ENCODE assay signal across 29 mouse cellular contexts in the genomic region with DNA sequence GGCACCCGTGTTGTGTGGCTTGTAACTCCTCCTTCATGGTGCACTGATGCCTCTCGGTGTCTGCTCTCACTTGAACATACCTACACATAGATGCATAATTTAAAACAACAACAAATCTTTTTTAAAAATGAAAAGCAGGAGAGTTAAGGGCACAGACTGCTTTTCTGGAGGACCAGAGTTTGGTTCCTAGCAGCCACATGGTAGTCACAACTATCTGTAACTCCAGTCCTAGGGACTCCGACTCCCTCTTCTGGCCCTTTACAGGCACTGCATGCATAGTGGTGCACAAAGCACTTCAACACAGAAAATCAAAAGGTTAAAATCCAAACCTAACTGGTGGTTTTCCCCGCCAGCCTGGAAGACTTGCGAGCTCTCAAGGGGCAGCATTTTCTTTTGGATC. TPM values are rescaled to one million over a fixed set of nuclear protein-coding genes. Genes with fewer than 3 reads are reported as not detected.
DNase-seq lines count a peak whose midpoint lies in the region; ATAC-seq and TF ChIP-seq lines count a peak whose summit lies in the region.
"Had no signal": no experiment of that assay in that cellular context is flagged by ENCODE, and none has a peak within 500 bp of the region (broad histone marks: within the 10 kb centered on the region; RNA-seq: fewer than 3 reads in every experiment).

No protein-coding gene starts in this region.

- H3K4me2 ChIP-seq in CH12.LX (ENCODE audit: insufficient read depth, low read depth, poor library complexity, severe bottlenecking), result no peak overlapping the region
- H3K4me2 ChIP-seq: forebrain, embryonic 12.5 days; heart, embryonic 12.5 days; hindbrain, embryonic 15.5 days; limb, embryonic 13.5 days; lung, embryonic 14.5 days; neural tube, embryonic 13.5 days had no signal

- H3K27me3 ChIP-seq in heart, adult 2 months (ENCODE audit: control insufficient read depth, insufficient read depth, low read length), result no peaks in the 10 kb centered on the region
- H3K27me3 ChIP-seq in CH12.LX (replicated peaks), result no peaks in the 10 kb centered on the region
- H3K27me3 ChIP-seq: forebrain, embryonic 12.5 days; heart, embryonic 12.5 days; hindbrain, embryonic 15.5 days; limb, embryonic 13.5 days; neural tube, embryonic 13.5 days had no signal

- no peaks in the 10 kb centered on the region for H3K4me1 ChIP-seq in heart, adult 2 months (ENCODE audit: control insufficient read depth, insufficient read depth, low read length)
- H3K4me1 ChIP-seq in CH12.LX (ENCODE audit: control insufficient read depth in 1 of 2, insufficient read depth in 2 of 2) (peaks cover 3 to 17% of the 10 kb centered on the region in 2 experiments; a peak in 3 of 4 replicates), ES-E14 (ENCODE audit: control insufficient read depth in 2 of 2, insufficient read depth in 2 of 2, low read length in 2 of 2, poor library complexity in 1 of 2) (peaks cover 0 to 2% of the 10 kb centered on the region in 2 experiments; a peak in 1 of 4 replicates)

- in situ Hi-C loops in CH12.LX (cut with MboI; ENCODE audit: low pct_ligation_motif_present, low pct_unique_long_range_greater_than_20kb, low sequenced_read_pairs), result no loop called here
- in situ Hi-C loops in ES-E14 (cut with MboI; ENCODE audit: low sequenced_read_pairs in 2 of 2, unreplicated experiment in 2 of 2), result no loop called here

- no peaks in the 10 kb centered on the region for H3K79me2 ChIP-seq in heart, adult 2 months (replicated peaks; ENCODE audit: control insufficient read depth, insufficient read depth, low read length)
- H3K79me2 ChIP-seq in CH12.LX (replicated peaks; ENCODE audit: control insufficient read depth, extremely low read depth, insufficient read depth, poor library complexity, severe bottlenecking), result peaks cover 17% of the 10 kb centered on the region

- DNase-seq in heart, adult 2 months, result no peak
- DNase-seq in heart, postnatal 36 days, result no peak
- DNase-seq in left cerebral cortex, adult 2 months (ENCODE audit: extremely low spot score in 1 of 2, low spot score in 2 of 2), result no peak
- DNase-seq in left cerebral cortex, adult 8-10 months (ENCODE audit: low spot score in 2 of 2), result no peak
- no peak for DNase-seq in CH12.LX (ENCODE audit: extremely low read depth)
- no peak for DNase-seq in ES-E14 (ENCODE audit: low read depth, low spot score)
- DNase-seq in right cerebral cortex, postnatal 36 days (ENCODE audit: low spot score in 2 of 2), result no peak
- DNase-seq: cerebellum, adult 8-10 months; kidney, adult 18-20 months; kidney, postnatal 36 days; lung, embryonic 14.5 days; lung, postnatal 4 days; right cerebral cortex, adult 18-20 months; thymus, postnatal 14 days had no signal

- dilution Hi-C loops in CH12.LX (cut with MboI; ENCODE audit: extremely low pct_ligation_motif_present, extremely low pct_unique_long_range_greater_than_20kb, low sequenced_read_pairs), result no loop called here

- H3K9ac ChIP-seq in heart, adult 2 months (ENCODE audit: low read depth, low read length), result no peak overlapping the region
- H3K9ac ChIP-seq in CH12.LX (ENCODE audit: insufficient read depth, low read depth), result no peak overlapping the region
- H3K9ac ChIP-seq in ES-E14 (ENCODE audit: insufficient read depth, low read depth, low read length, poor library complexity, severe bottlenecking), result no peak overlapping the region
- H3K9ac ChIP-seq: forebrain, embryonic 12.5 days; heart, embryonic 12.5 days; hindbrain, embryonic 15.5 days; limb, embryonic 13.5 days; lung, embryonic 14.5 days; neural tube, embryonic 13.5 days had no signal

- peak; percentile 38 for TF ChIP-seq CTCF in heart, adult 2 months (IDR thresholded peaks at IDR 0.05)
- peak; percentile 20 for TF ChIP-seq CTCF in left cerebral cortex, adult 2 months (IDR thresholded peaks at IDR 0.05)
- TF ChIP-seq CTCF in CH12.LX (conservative IDR thresholded peaks at IDR 0.05 in 1 of 2, IDR thresholded peaks at IDR 0.05 in 1 of 2; ENCODE audit: low read depth in 2 of 2, low read length in 2 of 2), result peak; percentile 9 to 21; a peak in 1 of 4 replicates

- no peak for ATAC-seq in activated CD4-positive, CD25-positive, alpha-beta regulatory T cell, adult 4 months

- 95% methylated on average over 5 of the region's 5 CpGs for WGBS in heart, adult 2 months

- no peak overlapping the region for H3K27ac ChIP-seq in heart, adult 2 months
- H3K27ac ChIP-seq in left cerebral cortex, adult 2 months, result no peak overlapping the region
- no peak overlapping the region for H3K27ac ChIP-seq in CH12.LX (ENCODE audit: insufficient read depth, low read depth)
- no peak overlapping the region for H3K27ac ChIP-seq in ES-E14 (ENCODE audit: insufficient read depth, low read depth, low read length, poor library complexity, severe bottlenecking)
- H3K27ac ChIP-seq: forebrain, embryonic 12.5 days; hindbrain, embryonic 15.5 days; limb, embryonic 13.5 days; midbrain, embryonic 10.5 days; neural tube, embryonic 13.5 days had no signal

- TF ChIP-seq EP300 in heart, adult 2 months (IDR thresholded peaks at IDR 0.05; ENCODE audit: insufficient read depth, low read depth, low read length), result no peak
- no peak for TF ChIP-seq EP300 in CH12.LX (IDR thresholded peaks at IDR 0.05; ENCODE audit: low read length)

- H3K9me3 ChIP-seq in CH12.LX (replicated peaks; ENCODE audit: low read length), result peaks cover 5% of the 10 kb centered on the region
- no peaks in the 10 kb centered on the region for H3K9me3 ChIP-seq in ES-E14 (ENCODE audit: control insufficient read depth, insufficient read depth, low read depth, low read length)
- H3K9me3 ChIP-seq: forebrain, embryonic 12.5 days; hindbrain, embryonic 15.5 days; limb, embryonic 13.5 days; neural tube, embryonic 13.5 days had no signal

- no peak overlapping the region for H3K4me3 ChIP-seq in heart, adult 2 months
- H3K4me3 ChIP-seq in left cerebral cortex, adult 2 months, result no peak overlapping the region
- H3K4me3 ChIP-seq in CH12.LX (replicated peaks in 1 of 3; ENCODE audit: low read depth in 2 of 3, low read length in 2 of 3, poor library complexity in 1 of 3) (no peak overlapping the region), ES-E14 (ENCODE audit: insufficient read depth in 1 of 2, low read depth in 1 of 2, low read length in 2 of 2, poor library complexity in 1 of 2, severe bottlenecking in 1 of 2) (no peak overlapping the region)
- H3K4me3 ChIP-seq: forebrain, embryonic 12.5 days; heart, embryonic 12.5 days; hindbrain, embryonic 15.5 days; limb, embryonic 13.5 days; midbrain, embryonic 10.5 days; neural tube, embryonic 13.5 days had no signal

- no peaks in the 10 kb centered on the region for H3K36me3 ChIP-seq in heart, adult 2 months (ENCODE audit: control insufficient read depth, insufficient read depth, low read length)
- H3K36me3 ChIP-seq in CH12.LX (replicated peaks in 1 of 2; ENCODE audit: control insufficient read depth in 1 of 2, insufficient read depth in 1 of 2, low read length in 1 of 2) (peaks cover 64 to 68% of the 10 kb centered on the region in 2 experiments), ES-E14 (ENCODE audit: control insufficient read depth, insufficient read depth, low read length, poor library complexity, severe bottlenecking) (peaks cover 42% of the 10 kb centered on the region)

- TF ChIP-seq RAD21 in CH12.LX (IDR thresholded peaks at IDR 0.05; ENCODE audit: low read depth, low read length), result no peak

- intact Hi-C loops in heart, adult 2 months (cut with DNase I), result no loop called here
- intact Hi-C loops in heart, postnatal 36 days (cut with DNase I), result no loop called here
- intact Hi-C loops in left cerebral cortex, adult 2 months (cut with DNase I), result no loop called here

- no peak for TF ChIP-seq POLR2A in heart, adult 2 months (IDR thresholded peaks at IDR 0.05; ENCODE audit: insufficient read depth, low read depth, low read length)
- no peak for TF ChIP-seq POLR2A in CH12.LX (IDR thresholded peaks at IDR 0.05; ENCODE audit: low read depth, low read length)

RNA-seq across cellular contexts. Expression of a gene that starts 3.8 kb away (rescaled TPM):
- total RNA-seq in heart, adult 2 months (2021), result 10 to 100 TPM; 14.1 to 18.3 TPM
- polyA plus RNA-seq in heart, adult 2 months (2012; rRNA removed), result 21.6 and 25.4 TPM in 2 replicates
- total RNA-seq in heart, postnatal 36 days (2021), result 10 to 100 TPM; 13.0 to 17.8 TPM
- 10 to 100 TPM; 22.2 to 22.6 TPM for total RNA-seq in left cerebral cortex, adult 2 months (2021)
- 10 to 100 TPM; 13.6 to 22.3 (median 20.3) TPM for total RNA-seq in left cerebral cortex, adult 8-10 months (2022)
- total RNA-seq in CH12.LX (2012; rRNA removed) (27.6 and 37.4 TPM in 2 replicates), CH12.LX (2014; rRNA removed) (30.0 and 30.9 TPM in 2 replicates), ES-E14 (2012; rRNA removed) (40.2 and 54.5 TPM in 2 replicates)
- 36.6 and 42.2 TPM in 2 replicates for polyA plus RNA-seq in CH12.LX (2012; ENCODE audit: insufficient read length, low read depth)
- 10 to 100 TPM; 19.9 to 22.0 TPM for polyA plus RNA-seq in activated CD4-positive, CD25-positive, alpha-beta regulatory T cell, adult 4 months (2017; shearing (Covaris generic))

RNA-seq across cellular contexts. Expression of a gene that starts 20.5 kb away (rescaled TPM):
- total RNA-seq in heart, adult 2 months (2021), result under 1 TPM; 0.11 to 0.18 TPM
- polyA plus RNA-seq in heart, adult 2 months (2012; rRNA removed), result not detected in 2 replicates
- not detected for total RNA-seq in heart, postnatal 36 days (2021)
- not detected for total RNA-seq in left cerebral cortex, adult 2 months (2021)
- total RNA-seq in left cerebral cortex, adult 8-10 months (2022), result not detected
- total RNA-seq in CH12.LX (2012; rRNA removed) (not detected in 2 replicates), CH12.LX (2014; rRNA removed) (not detected in 2 replicates), ES-E14 (2012; rRNA removed) (0.11 TPM in 1 of 2 replicates, not detected in the other)
- polyA plus RNA-seq in CH12.LX (2012; ENCODE audit: insufficient read length, low read depth), result not detected in 2 replicates
- under 1 TPM in 1 of 2 experiments, not detected in 1; 0.22 TPM for polyA plus RNA-seq in activated CD4-positive, CD25-positive, alpha-beta regulatory T cell, adult 4 months (2017; shearing (Covaris generic))
- total RNA-seq: adrenal gland, adult 18-20 months; common myeloid progenitor, adult 5-6 weeks; gastrocnemius, postnatal 4 days; heart, postnatal 25 days; left cerebral cortex, postnatal 10 days had no signal
- polyA plus RNA-seq: embryonic facial prominence, embryonic 11.5 days; forebrain, embryonic 12.5 days; heart, embryonic 12.5 days; hindbrain, embryonic 15.5 days; limb, embryonic 13.5 days; lung, embryonic 14.5 days; midbrain, embryonic 10.5 days; neural tube, embryonic 13.5 days; small intestine, adult 2 months had no signal

RNA-seq across cellular contexts. Expression of a gene that starts 20.7 kb away (rescaled TPM):
- 10 to 100 TPM; 12.3 to 13.1 TPM for total RNA-seq in heart, adult 2 months (2021)
- 9.2 and 11.3 TPM in 2 replicates for polyA plus RNA-seq in heart, adult 2 months (2012; rRNA removed)
- total RNA-seq in heart, postnatal 36 days (2021), result 10 to 100 TPM; 11.7 to 11.9 TPM
- total RNA-seq in left cerebral cortex, adult 2 months (2021), result 10 to 100 TPM; 56.6 to 58.3 TPM
- 10 to 100 TPM; 40.9 to 47.1 (median 44.0) TPM for total RNA-seq in left cerebral cortex, adult 8-10 months (2022)
- total RNA-seq in CH12.LX (2012; rRNA removed), result 9.8 and 10.4 TPM in 2 replicates
- 2.4 and 3.4 TPM in 2 replicates for total RNA-seq in CH12.LX (2014; rRNA removed)
- polyA plus RNA-seq in CH12.LX (2012; ENCODE audit: insufficient read length, low read depth), result 37.5 and 54.0 TPM in 2 replicates
- total RNA-seq in ES-E14 (2012; rRNA removed), result 36.4 and 39.1 TPM in 2 replicates
- polyA plus RNA-seq in activated CD4-positive, CD25-positive, alpha-beta regulatory T cell, adult 4 months (2017; shearing (Covaris generic)), result 10 to 100 TPM; 10.8 to 17.4 TPM

RNA-seq across cellular contexts. Expression of a gene that starts 23.8 kb away (rescaled TPM):
- under 1 TPM; 0.31 to 0.41 TPM for total RNA-seq in heart, adult 2 months (2021)
- 0.26 TPM in 1 of 2 replicates, not detected in the other for polyA plus RNA-seq in heart, adult 2 months (2012; rRNA removed)
- under 1 TPM in 1 of 2 experiments, not detected in 1; 0.61 TPM for total RNA-seq in heart, postnatal 36 days (2021)
- total RNA-seq in left cerebral cortex, adult 2 months (2021), result under 1 TPM in 1 of 2 experiments, not detected in 1; 0.44 TPM
- under 1 TPM in 1 of 4 experiments, not detected in 3; 0.78 TPM for total RNA-seq in left cerebral cortex, adult 8-10 months (2022)
- not detected in 2 replicates for total RNA-seq in CH12.LX (2012; rRNA removed)
- total RNA-seq in CH12.LX (2014; rRNA removed), result not detected in 2 replicates
- not detected in 2 replicates for polyA plus RNA-seq in CH12.LX (2012; ENCODE audit: insufficient read length, low read depth)
- 6.4 and 20.1 TPM in 2 replicates for total RNA-seq in ES-E14 (2012; rRNA removed)
- not detected for polyA plus RNA-seq in activated CD4-positive, CD25-positive, alpha-beta regulatory T cell, adult 4 months (2017; shearing (Covaris generic))
- total RNA-seq: common myeloid progenitor, adult 5-6 weeks; layer of hippocampus, postnatal 10 days had no signal
- polyA plus RNA-seq: embryonic facial prominence, embryonic 11.5 days; limb, embryonic 13.5 days; lung, embryonic 14.5 days; midbrain, embryonic 10.5 days; small intestine, adult 2 months had no signal
